Mouse (Mus musculus) common myeloid progenitor, adult 5-6 weeks (primary cell): Measurements from ENCODE around the gene Faap20. TPM values are rescaled to one million over a fixed set of nuclear protein-coding genes. Genes with fewer than 3 reads are reported as not detected.
"Not testable (repeated sequence)": the region's sequence is repeated elsewhere in the genome, so short reads cannot be mapped to it uniquely, and the experiment has no call there.

ENCODE experiments used
- ATAC-seq: replicated peaks from 2 replicates; pipeline ENCODE4 v1.8.0; 2016; ENCODE audit warnings: low read depth, mild to moderate bottlenecking, moderate TSS enrichment, inconsistent platforms; ENCODE audit not compliant: poor library complexity, severe bottlenecking
- total RNA-seq: library from RNA; stranded (forward); fragments of 200-1000, 187-1606 nt; gene quantifications from 2 replicates; pipeline ENCODE4 v1.2.3, GENCODE M21; 2017

The Faap20 gene
- total RNA-seq, 1 experiment from 2014 or later: 25.9 TPM

DNA sequence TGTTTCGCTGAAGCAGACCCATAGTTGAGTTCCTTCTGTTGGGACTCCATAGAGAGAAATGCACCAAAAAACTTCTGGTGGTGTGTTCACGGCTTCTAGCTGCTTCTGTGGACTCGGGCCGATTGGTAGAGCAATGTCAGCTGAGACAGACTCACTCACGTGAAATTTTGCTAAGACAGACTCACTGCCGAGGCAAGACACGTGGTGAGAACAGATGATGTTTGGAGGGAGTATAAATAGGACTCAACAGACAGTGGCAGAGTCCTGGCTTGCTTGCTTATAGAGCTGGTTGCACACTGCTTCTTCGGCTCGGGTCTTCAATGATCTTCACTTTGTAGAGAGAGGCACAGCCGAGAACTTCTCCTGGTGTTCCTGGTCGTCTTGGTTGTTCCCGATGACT is 6.4 kb upstream of the Faap20 start:
- no peak for ATAC-seq

DNA sequence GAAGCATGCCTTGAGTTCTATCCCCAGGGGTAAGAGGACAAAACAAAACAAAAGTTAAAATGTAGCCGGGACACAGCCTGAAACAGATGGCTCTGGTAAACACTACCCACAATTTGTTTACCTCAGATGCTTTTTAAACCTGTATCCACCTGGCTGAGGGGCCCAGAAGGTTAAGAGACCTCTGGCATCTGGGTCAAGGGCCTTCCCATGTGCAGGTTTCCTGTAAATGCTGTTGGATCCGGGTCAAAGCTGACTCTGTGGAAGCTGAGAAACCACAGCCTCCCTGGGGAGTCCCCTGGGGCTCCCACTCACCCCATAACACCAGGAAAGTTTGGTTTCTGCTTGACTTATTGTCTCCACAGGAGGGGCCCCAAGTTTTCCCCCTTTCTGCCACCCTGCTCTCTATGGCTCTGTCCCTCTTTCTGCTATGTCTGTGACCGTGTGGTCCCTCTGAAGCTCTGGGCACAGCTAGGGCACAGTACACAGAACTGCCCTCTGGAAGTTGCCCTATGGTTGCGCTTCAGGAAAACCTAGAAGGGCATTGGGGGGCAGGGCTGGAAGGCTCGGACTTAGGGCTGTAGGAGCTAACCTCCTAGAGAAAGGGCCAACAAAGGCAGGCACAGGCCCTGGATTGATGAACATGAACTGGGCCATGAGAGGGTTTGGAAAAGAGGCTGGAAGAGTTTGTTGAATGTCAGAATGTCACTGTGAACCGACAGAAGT is 3.7 kb upstream of the Faap20 start:
- ATAC-seq: no peak

GRCm38 (mm10) chr4:155246691-155247105 is 2.9 kb upstream of the Faap20 start:
- ATAC-seq: no peak

GRCm38 (mm10) chr4:155248054-155248453 is 1.5 kb upstream of the Faap20 start:
- not testable (repeated sequence) for ATAC-seq

GRCm38 (mm10) chr4:155249257-155249647 is 350 bp upstream of the Faap20 start:
- peak; percentile 87 for ATAC-seq

DNA sequence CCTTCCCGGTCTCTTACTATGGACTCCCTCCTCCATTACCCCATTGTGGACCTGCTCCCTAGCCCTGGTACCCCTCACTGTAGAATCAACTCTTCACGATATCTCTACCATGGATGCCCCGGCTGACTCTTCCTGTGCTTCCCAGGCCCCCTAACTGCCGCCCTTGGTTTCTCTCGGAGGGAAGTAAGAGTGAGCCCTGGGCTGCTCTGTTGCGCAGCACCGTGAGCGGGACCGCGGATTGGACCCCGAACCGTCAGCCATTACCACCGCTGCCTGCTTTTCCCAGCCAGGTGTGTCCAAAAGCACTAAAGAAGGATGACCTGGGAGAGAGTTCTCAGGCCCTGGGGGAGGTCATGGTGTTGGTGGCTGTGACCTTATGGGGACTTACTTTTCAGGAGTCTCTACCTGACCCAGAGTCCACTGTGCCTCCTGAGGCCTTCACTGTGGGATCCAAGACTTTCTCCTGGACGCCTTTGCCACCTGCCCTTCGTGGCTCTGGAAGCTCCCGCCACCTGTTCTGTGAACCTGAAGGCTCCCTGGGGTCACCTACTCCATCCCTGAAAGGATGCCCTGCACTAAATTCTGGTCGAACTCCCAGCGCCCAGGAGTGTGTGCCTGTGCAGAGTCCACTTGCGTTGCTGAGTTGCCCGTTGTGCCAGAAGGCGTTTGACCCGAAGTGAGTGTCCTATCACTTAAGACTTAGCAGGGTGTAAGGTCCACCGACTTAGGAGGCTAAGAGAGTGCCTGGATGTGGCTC is 937 bp downstream of the Faap20 start:
- ATAC-seq: peak; percentile 16

DNA sequence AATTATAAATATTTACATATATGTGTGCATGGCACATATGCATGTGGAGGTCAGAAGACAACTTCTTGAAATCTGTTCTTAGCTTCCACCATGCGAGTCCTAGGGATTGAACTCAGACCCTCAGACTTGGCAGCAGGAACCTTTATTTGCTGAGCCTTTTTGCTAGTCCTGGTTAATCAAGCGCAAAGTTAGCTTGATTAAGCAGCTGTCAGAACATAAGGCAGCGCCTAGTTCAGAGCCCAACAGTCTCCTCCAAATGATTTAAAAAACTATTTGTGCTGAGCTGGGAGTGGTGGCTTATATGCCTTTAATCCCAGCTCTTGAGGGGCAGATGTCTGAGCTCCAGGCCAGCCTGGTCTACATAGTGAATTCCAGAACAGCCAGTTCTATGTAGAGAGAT is 1.5 kb downstream of the Faap20 start:
- no peak for ATAC-seq

DNA sequence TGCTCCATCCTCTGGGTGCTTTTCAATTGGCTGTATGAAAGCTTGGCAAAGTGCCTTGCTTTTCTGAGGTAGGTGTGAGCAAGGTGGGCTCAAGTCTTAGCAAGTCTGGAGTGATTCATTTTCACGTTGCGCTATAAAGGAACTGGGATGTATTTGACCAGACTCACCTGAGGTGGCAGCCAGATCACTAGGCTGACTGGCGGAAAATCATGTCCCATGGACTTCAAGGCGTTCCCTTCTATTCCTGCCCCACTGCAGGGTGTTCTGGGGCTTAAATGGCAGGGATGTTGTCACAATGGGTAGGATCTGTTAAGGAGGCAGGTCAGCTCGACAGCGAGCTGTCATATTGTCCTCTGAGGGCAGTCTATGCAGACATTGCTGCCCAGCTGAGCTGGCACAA is 2.7 kb downstream of the Faap20 start:
- ATAC-seq: no peak

- no peak for ATAC-seq
These were observed 15.1 kb downstream of the Faap20 start for GRCm38 (mm10) chr4:155264521-155265321.

GRCm38 (mm10) chr4:155267047-155267543 is 17.5 kb downstream of the Faap20 start:
- no peak for ATAC-seq

GRCm38 (mm10) chr4:155267639-155268175 is 18.1 kb downstream of the Faap20 start:
- no peak for ATAC-seq

DNA sequence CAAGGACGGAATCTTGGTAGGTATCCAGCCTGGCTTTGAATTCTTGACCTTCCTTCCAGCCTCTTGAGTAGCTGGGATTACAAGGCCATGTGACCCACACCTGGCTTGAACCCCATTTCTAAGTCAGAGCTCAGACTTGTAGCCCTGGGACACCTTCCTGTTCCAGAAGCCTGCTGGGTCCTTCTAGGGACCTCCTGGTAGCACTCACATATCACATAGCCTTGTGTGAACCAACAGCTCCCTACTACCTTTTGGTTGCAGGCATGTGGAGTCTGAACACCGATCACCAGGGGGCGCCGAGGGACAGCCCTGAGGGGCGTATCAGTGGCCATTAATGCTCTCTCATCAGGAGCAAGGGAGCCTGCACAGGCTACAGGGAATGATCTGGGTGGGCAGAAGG is 18.8 kb downstream of the Faap20 start:
- peak; percentile 82 for ATAC-seq

DNA sequence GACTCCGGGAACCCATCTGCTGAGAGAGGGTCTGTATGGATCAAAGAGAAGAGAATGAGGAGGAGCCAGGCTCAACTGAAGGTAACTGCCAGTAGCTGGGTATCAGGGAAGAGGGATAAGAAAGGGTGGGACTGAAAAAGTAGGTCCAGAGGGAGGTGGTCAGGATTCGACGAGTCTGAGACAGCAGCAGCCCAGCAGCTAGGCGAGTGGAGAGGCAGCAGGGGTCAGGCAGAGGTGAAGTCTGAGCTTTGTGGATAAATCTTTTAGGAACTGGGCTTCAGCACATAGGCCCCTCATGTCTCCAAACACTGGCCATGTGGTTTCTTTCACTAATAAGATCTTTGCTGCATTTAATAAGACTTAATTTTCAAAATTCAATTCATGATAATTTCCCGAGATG is 24.8 kb downstream of the Faap20 start:
- no peak; the same call in 1 of the 2 replicates for ATAC-seq

GRCm38 (mm10) chr4:155274851-155275250 is 25.2 kb downstream of the Faap20 start:
- ATAC-seq: no peak

- no peak for ATAC-seq
These were observed 28.4 kb downstream of the Faap20 start for GRCm38 (mm10) chr4:155277963-155278362.

DNA sequence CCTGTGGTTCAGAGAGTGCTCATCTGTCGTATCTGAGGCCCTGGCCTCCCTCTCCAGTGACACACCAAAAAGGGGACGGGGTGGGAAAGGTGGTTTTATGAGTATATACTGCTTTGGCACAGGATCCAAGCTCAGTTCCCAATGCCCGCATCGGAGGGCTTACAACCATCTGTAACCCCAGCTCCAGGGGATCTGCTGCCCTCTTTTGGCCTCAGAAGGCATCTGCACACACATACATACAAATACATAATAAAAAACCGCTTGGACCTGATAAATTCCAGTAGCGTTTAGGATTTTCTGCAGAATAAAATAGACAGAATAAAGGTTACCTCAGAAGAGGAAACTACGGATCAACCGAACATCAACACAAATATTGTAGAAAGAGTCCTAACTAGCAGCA is 29.5 kb downstream of the Faap20 start:
- no peak for ATAC-seq

DNA sequence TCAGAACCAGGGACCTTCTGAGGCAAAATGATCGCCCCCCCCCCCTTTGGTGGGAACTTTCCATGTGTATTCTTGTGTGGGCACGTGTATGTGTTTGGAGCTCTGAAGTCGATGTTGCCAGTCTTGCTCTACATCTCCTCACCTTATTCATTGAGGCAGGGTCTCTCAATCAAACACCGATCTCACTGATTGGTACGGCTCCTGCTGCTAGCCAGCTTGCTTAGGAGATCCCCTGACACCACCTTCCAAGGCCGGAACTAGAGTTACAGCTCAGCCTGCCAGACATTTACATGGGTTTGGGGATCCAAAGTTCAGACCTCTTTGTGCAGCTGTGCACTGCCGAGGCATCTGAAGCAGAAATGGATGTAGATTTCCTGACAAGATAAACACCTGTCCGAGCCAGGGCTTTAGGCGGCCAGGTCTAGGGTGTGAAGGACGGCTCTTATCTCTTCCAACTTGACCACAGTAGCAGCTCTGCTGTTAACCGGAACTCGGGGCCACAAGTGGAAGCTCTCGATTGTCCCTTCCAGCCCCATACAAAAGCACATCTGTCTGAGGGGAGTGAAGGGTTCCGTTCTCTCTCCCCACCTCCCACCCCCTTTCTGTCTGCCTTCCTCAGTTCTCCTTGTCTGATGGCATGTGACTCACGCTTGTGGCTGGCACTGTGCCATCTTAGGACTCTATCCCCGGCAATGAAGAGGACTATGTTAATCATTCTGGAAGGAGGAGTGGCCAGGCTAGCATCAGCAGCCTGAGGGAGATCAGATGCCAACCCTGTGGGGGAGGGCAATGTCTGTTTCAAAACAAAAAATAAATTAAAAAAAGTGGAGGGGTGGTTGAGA is 30.5 kb downstream of the Faap20 start:
- 0 out of 2 replicates have a peak, but pooled peaks have one; percentile 11 for ATAC-seq

- no peak for ATAC-seq
These were observed 31.1 kb downstream of the Faap20 start for GRCm38 (mm10) chr4:155280768-155281121.

GRCm38 (mm10) chr4:155281227-155281626 is 31.6 kb downstream of the Faap20 start:
- no peak for ATAC-seq
